Mouse (Mus musculus) testis, postnatal 10 days (tissue): Measurements from ENCODE around the gene Capn1.

Experiments
- DNase-seq: peaks from one replicate; pipeline ENCODE4 v3.0.0; 2021; ENCODE audit warnings: low spot score

Capn1 gene

GRCm38 (mm10) chr19:5989585-5989984 lies 26.1 kb downstream of the Capn1 start:
- DNase-seq, result no peak

GRCm38 (mm10) chr19:5988815-5989452 lies 26.8 kb downstream of the Capn1 start:
- DNase-seq, result peak; percentile 80

- no peak for DNase-seq
Observed at GRCm38 (mm10) chr19:5988027-5988814, 27.5 kb downstream of the Capn1 start.

GRCm38 (mm10) chr19:5986043-5986442 lies 29.7 kb downstream of the Capn1 start, which contains the start of gene Slc22a20:
Slc22a20 (minus strand) TSS chr19:5986143.
- DNase-seq, result no peak

GRCm38 (mm10) chr19:5980477-5980876 lies 35.2 kb downstream of the Capn1 start:
- DNase-seq, result no peak

GRCm38 (mm10) chr19:5977717-5978116 lies 38.0 kb downstream of the Capn1 start:
- no peak for DNase-seq

GRCm38 (mm10) chr19:5975676-5976075 lies 40.0 kb downstream of the Capn1 start:
- no peak for DNase-seq

- no peak for DNase-seq
Observed at GRCm38 (mm10) chr19:5975112-5975511, 40.6 kb downstream of the Capn1 start.

GRCm38 (mm10) chr19:5967664-5968063 lies 48.0 kb downstream of the Capn1 start:
- no peak for DNase-seq

GRCm38 (mm10) chr19:5966786-5967185 lies 48.9 kb downstream of the Capn1 start:
- DNase-seq, result no peak

- no peak for DNase-seq
Observed at GRCm38 (mm10) chr19:5965910-5966309, 49.8 kb downstream of the Capn1 start.

- peak; percentile 87 for DNase-seq
Observed at GRCm38 (mm10) chr19:5965280-5965679, 50.4 kb downstream of the Capn1 start.

GRCm38 (mm10) chr19:5964804-5965203 lies 50.9 kb downstream of the Capn1 start:
- DNase-seq, result no peak

GRCm38 (mm10) chr19:5963883-5964562 lies 51.7 kb downstream of the Capn1 start, which contains the start of gene Pola2:
Pola2 (minus strand) TSS chr19:5964202.
- DNase-seq, result peak; percentile 94

GRCm38 (mm10) chr19:5962651-5963050 lies 53.0 kb downstream of the Capn1 start:
- DNase-seq, result no peak

- DNase-seq, result no peak
Observed at GRCm38 (mm10) chr19:5957371-5957770, 58.3 kb downstream of the Capn1 start.

GRCm38 (mm10) chr19:5956685-5957084 lies 59.0 kb downstream of the Capn1 start:
- DNase-seq, result peak; percentile 90

GRCm38 (mm10) chr19:5955704-5956670 lies 59.7 kb downstream of the Capn1 start:
- no peak for DNase-seq

GRCm38 (mm10) chr19:5954936-5955335 lies 60.8 kb downstream of the Capn1 start:
- DNase-seq, result no peak

- peak; percentile 53 for DNase-seq
Observed at GRCm38 (mm10) chr19:5954031-5954710, 61.5 kb downstream of the Capn1 start.

GRCm38 (mm10) chr19:5953201-5953770 lies 62.4 kb downstream of the Capn1 start:
- DNase-seq, result no peak
